ENCODE assay signal across 8 mouse cellular contexts in the genomic region with DNA sequence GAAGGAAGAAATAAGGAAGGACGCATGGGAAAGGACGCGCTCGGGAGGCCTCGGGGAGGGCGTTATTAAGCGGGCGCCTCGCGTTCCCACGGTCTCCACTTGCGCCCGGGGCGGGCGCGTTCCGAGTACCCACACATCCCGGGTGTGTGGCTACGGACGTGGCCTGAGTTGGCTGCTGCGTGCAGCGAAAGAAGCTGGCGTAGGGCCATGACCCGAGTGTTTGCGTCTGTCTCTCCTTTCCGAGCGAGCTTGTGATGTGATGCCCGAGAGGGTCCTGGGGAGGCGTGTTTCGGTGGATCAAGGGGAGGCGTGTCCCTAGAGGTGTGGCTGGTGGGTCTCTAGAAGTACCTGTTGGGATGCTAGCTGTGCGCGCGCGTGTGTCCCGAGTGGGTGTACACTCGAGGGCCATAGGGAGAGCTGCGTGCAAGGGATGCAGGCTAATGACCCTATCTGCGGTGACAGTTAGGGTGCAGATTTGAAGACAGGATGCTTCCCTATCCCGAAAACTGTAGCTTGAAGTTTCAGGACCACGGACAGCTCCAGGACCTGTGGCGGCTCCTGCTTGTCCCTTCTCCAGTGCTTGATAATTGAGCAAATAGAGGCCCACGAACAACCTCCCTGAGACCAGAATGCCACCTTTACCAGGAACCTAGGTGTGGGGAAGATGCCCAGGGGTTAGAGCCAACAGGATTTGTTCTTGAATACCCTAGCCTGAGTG. TPM values are rescaled to one million over a fixed set of nuclear protein-coding genes. Genes with fewer than 3 reads are reported as not detected.
A peak's percentile ranks its signal among the peaks of the same experiment; 100 is the strongest.
DNase-seq lines count a peak whose midpoint lies in the region; ATAC-seq and TF ChIP-seq lines count a peak whose summit lies in the region.

No protein-coding gene starts in this region.

- peaks cover 79% of the 10 kb centered on the region for H3K27me3 ChIP-seq in CH12.LX (replicated peaks)
- H3K27me3 ChIP-seq in embryonic facial prominence, embryonic 12.5 days = peaks cover 57% of the 10 kb centered on the region
- peaks cover 88% of the 10 kb centered on the region for H3K27me3 ChIP-seq in limb, embryonic 12.5 days
- H3K27me3 ChIP-seq in midbrain, embryonic 11.5 days (ENCODE audit: control insufficient read depth, insufficient read depth, low read length) = peaks cover 41% of the 10 kb centered on the region
- H3K27me3 ChIP-seq in stomach, postnatal 0 days (ENCODE audit: control insufficient read depth, insufficient read depth, low read length) = peaks cover 6% of the 10 kb centered on the region; the same call in 1 of the 2 replicates

- DNase-seq in CH12.LX (ENCODE audit: extremely low read depth) = peak; percentile 52
- DNase-seq in adrenal gland, adult 18-20 months (ENCODE audit: low spot score in 2 of 2) = peak; percentile 72 to 73
- DNase-seq in heart, postnatal 36 days = peak; percentile 76 to 79
- DNase-seq in midbrain, embryonic 11.5 days (ENCODE audit: low spot score, missing footprints) = peak; percentile 94
- peak; percentile 80 for DNase-seq in stomach, postnatal 0 days (ENCODE audit: low spot score)
- DNase-seq in layer of hippocampus, postnatal 36 days = no peak

- TF ChIP-seq RAD21 in CH12.LX (IDR thresholded peaks at IDR 0.05; ENCODE audit: low read depth, low read length) = no peak

- H3K9ac ChIP-seq in CH12.LX (ENCODE audit: insufficient read depth, low read depth) = no peak overlapping the region
- H3K9ac ChIP-seq in embryonic facial prominence, embryonic 12.5 days = no peak overlapping the region
- no peak overlapping the region for H3K9ac ChIP-seq in limb, embryonic 12.5 days (replicated peaks)
- H3K9ac ChIP-seq in midbrain, embryonic 11.5 days (ENCODE audit: low read length) = no peak overlapping the region
- no peak overlapping the region for H3K9ac ChIP-seq in stomach, postnatal 0 days (ENCODE audit: low read length)

- peaks cover 8 to 15% of the 10 kb centered on the region in 2 experiments for H3K4me1 ChIP-seq in CH12.LX (ENCODE audit: control insufficient read depth in 1 of 2, insufficient read depth in 2 of 2)
- H3K4me1 ChIP-seq in embryonic facial prominence, embryonic 12.5 days = peaks cover 14% of the 10 kb centered on the region
- H3K4me1 ChIP-seq in limb, embryonic 12.5 days (replicated peaks) = peaks cover 18% of the 10 kb centered on the region
- peaks cover 13% of the 10 kb centered on the region for H3K4me1 ChIP-seq in midbrain, embryonic 11.5 days (ENCODE audit: control insufficient read depth, insufficient read depth, low read length)
- H3K4me1 ChIP-seq in stomach, postnatal 0 days (replicated peaks; ENCODE audit: control insufficient read depth, insufficient read depth) = 0 out of 2 replicates have a peak, but pooled peaks cover 2% of the 10 kb centered on the region

- no peak overlapping the region for H3K27ac ChIP-seq in CH12.LX (ENCODE audit: insufficient read depth, low read depth)
- H3K27ac ChIP-seq in embryonic facial prominence, embryonic 12.5 days = no peak overlapping the region
- H3K27ac ChIP-seq in limb, embryonic 12.5 days = no peak overlapping the region
- no peak overlapping the region for H3K27ac ChIP-seq in midbrain, embryonic 11.5 days (ENCODE audit: low read depth, low read length)
- H3K27ac ChIP-seq in stomach, postnatal 0 days (replicated peaks) = no peak overlapping the region

- in situ Hi-C loops in CH12.LX (cut with MboI; ENCODE audit: low pct_ligation_motif_present, low pct_unique_long_range_greater_than_20kb, low sequenced_read_pairs) = no loop called here

- intact Hi-C loops in heart, postnatal 36 days (cut with DNase I) = no loop called here

- no peaks in the 10 kb centered on the region for H3K79me2 ChIP-seq in CH12.LX (replicated peaks; ENCODE audit: control insufficient read depth, extremely low read depth, insufficient read depth, poor library complexity, severe bottlenecking)

- TF ChIP-seq POLR2A in CH12.LX (IDR thresholded peaks at IDR 0.05; ENCODE audit: low read depth, low read length) = no peak

- 5% methylated on average over 43 of the region's 43 CpGs for WGBS in embryonic facial prominence, embryonic 12.5 days
- 4% methylated on average over 43 of the region's 43 CpGs for WGBS in limb, embryonic 12.5 days
- 5% methylated on average over 43 of the region's 43 CpGs for WGBS in midbrain, embryonic 11.5 days
- 5% methylated on average over 43 of the region's 43 CpGs for WGBS in stomach, postnatal 0 days

- H3K36me3 ChIP-seq in CH12.LX (replicated peaks in 1 of 2; ENCODE audit: control insufficient read depth in 1 of 2, insufficient read depth in 1 of 2, low read length in 1 of 2) = no peaks in the 10 kb centered on the region
- no peaks in the 10 kb centered on the region for H3K36me3 ChIP-seq in embryonic facial prominence, embryonic 12.5 days
- no peaks in the 10 kb centered on the region for H3K36me3 ChIP-seq in limb, embryonic 12.5 days
- H3K36me3 ChIP-seq in midbrain, embryonic 11.5 days (ENCODE audit: control insufficient read depth, insufficient read depth, low read length) = no peaks in the 10 kb centered on the region
- no peaks in the 10 kb centered on the region for H3K36me3 ChIP-seq in stomach, postnatal 0 days (ENCODE audit: control insufficient read depth, insufficient read depth, low read length)

- peaks cover 3% of the 10 kb centered on the region for H3K9me3 ChIP-seq in CH12.LX (replicated peaks; ENCODE audit: low read length)
- H3K9me3 ChIP-seq in embryonic facial prominence, embryonic 12.5 days = no peaks in the 10 kb centered on the region
- no peaks in the 10 kb centered on the region for H3K9me3 ChIP-seq in limb, embryonic 12.5 days
- no peaks in the 10 kb centered on the region for H3K9me3 ChIP-seq in midbrain, embryonic 11.5 days (ENCODE audit: control insufficient read depth, low read length)
- no peaks in the 10 kb centered on the region for H3K9me3 ChIP-seq in stomach, postnatal 0 days (ENCODE audit: control insufficient read depth, low read length)

- dilution Hi-C loops in CH12.LX (cut with MboI; ENCODE audit: extremely low pct_ligation_motif_present, extremely low pct_unique_long_range_greater_than_20kb, low sequenced_read_pairs) = no loop called here

- no peak for ATAC-seq in embryonic facial prominence, embryonic 12.5 days (ENCODE audit: insufficient number of reproducible peaks, insufficient read depth, low FRiP score, low TSS enrichment)
- no peak for ATAC-seq in limb, embryonic 12.5 days (ENCODE audit: insufficient number of reproducible peaks, insufficient read depth, low FRiP score, low TSS enrichment, low read depth)
- ATAC-seq in midbrain, embryonic 11.5 days (ENCODE audit: low FRiP score) = no peak
- ATAC-seq in stomach, postnatal 0 days (ENCODE audit: low FRiP score, low TSS enrichment) = peak; percentile 9; the same call in 1 of the 2 replicates

- TF ChIP-seq EP300 in CH12.LX (IDR thresholded peaks at IDR 0.05; ENCODE audit: low read length) = no peak
- TF ChIP-seq EP300 in stomach, postnatal 0 days (optimal IDR thresholded peaks at IDR 0.05) = no peak

- H3K4me2 ChIP-seq in CH12.LX (ENCODE audit: insufficient read depth, low read depth, poor library complexity, severe bottlenecking) = no peak overlapping the region
- H3K4me2 ChIP-seq in embryonic facial prominence, embryonic 12.5 days (replicated peaks) = peak overlapping the region; percentile 98
- H3K4me2 ChIP-seq in limb, embryonic 12.5 days = peak overlapping the region; percentile 96
- H3K4me2 ChIP-seq in midbrain, embryonic 11.5 days = peak overlapping the region; percentile 92
- peak overlapping the region; percentile 95 for H3K4me2 ChIP-seq in stomach, postnatal 0 days (replicated peaks; ENCODE audit: low read depth)

- no peak for TF ChIP-seq CTCF in CH12.LX (conservative IDR thresholded peaks at IDR 0.05 in 1 of 2, IDR thresholded peaks at IDR 0.05 in 1 of 2; ENCODE audit: low read depth in 2 of 2, low read length in 2 of 2)
- no peak for TF ChIP-seq CTCF in stomach, postnatal 0 days (IDR thresholded peaks at IDR 0.05; ENCODE audit: low read depth)

- H3K4me3 ChIP-seq in CH12.LX (replicated peaks in 1 of 3; ENCODE audit: low read depth in 2 of 3, low read length in 2 of 3, poor library complexity in 1 of 3) = no peak overlapping the region
- H3K4me3 ChIP-seq in embryonic facial prominence, embryonic 12.5 days = peak overlapping the region; percentile 56
- H3K4me3 ChIP-seq in limb, embryonic 12.5 days (replicated peaks) = peak overlapping the region; percentile 60
- H3K4me3 ChIP-seq in midbrain, embryonic 11.5 days (ENCODE audit: low read depth, low read length) = peak overlapping the region; percentile 60
- peak overlapping the region; percentile 56; the same call in 1 of the 2 replicates for H3K4me3 ChIP-seq in stomach, postnatal 0 days (ENCODE audit: low read depth, low read length)

RNA-seq across cellular contexts. Expression of a gene that starts 1.4 kb away (rescaled TPM):
- total RNA-seq in CH12.LX (2012; rRNA removed) (1.8 and 2.2 TPM in 2 replicates), CH12.LX (2014; rRNA removed) (0.21 and 0.23 TPM in 2 replicates)
- polyA plus RNA-seq in CH12.LX (2012; ENCODE audit: insufficient read length, low read depth) = 0.23 and 0.44 TPM in 2 replicates
- 1 to 10 TPM; 6.1 to 9.4 TPM for total RNA-seq in adrenal gland, adult 18-20 months (2021)
- polyA plus RNA-seq in embryonic facial prominence, embryonic 12.5 days (2016; fragmentation: Nextera tagmentation; extraction: Ambion mirVana) = 0.06 and 0.08 TPM in 2 replicates
- 10 to 100 TPM; 20.0 to 26.8 TPM for total RNA-seq in heart, postnatal 36 days (2021)
- polyA plus RNA-seq in limb, embryonic 12.5 days (2016; fragmentation: Nextera tagmentation; extraction: Ambion mirVana) = 0.15 TPM in 1 of 2 replicates, not detected in the other
- polyA plus RNA-seq in midbrain, embryonic 11.5 days (2014; fragmentation: Nextera tagmentation; extraction: Ambion mirVana) = 0.22 TPM in 2 replicates
- polyA plus RNA-seq in stomach, postnatal 0 days (2015; fragmentation: Nextera tagmentation; extraction: Ambion mirVana) = 0.28 and 0.38 TPM in 2 replicates
- 100 to 1,000 TPM; 106 to 118 TPM for total RNA-seq in layer of hippocampus, postnatal 36 days (2021)

RNA-seq across cellular contexts. Expression of a gene that starts 13.5 kb away (rescaled TPM):
- 312 and 421 TPM in 2 replicates for total RNA-seq in CH12.LX (2012; rRNA removed)
- total RNA-seq in CH12.LX (2014; rRNA removed) = 617 and 710 TPM in 2 replicates
- polyA plus RNA-seq in CH12.LX (2012; ENCODE audit: insufficient read length, low read depth) = 358 and 360 TPM in 2 replicates
- total RNA-seq in adrenal gland, adult 18-20 months (2021) = 100 to 1,000 TPM; 618 to 637 TPM
- polyA plus RNA-seq in embryonic facial prominence, embryonic 12.5 days (2016; fragmentation: Nextera tagmentation; extraction: Ambion mirVana) = 689 and 691 TPM in 2 replicates
- total RNA-seq in heart, postnatal 36 days (2021) = 1,000 to 10,000 TPM; 1,389 to 1,395 TPM
- polyA plus RNA-seq in limb, embryonic 12.5 days (2016; fragmentation: Nextera tagmentation; extraction: Ambion mirVana) = 676 and 680 TPM in 2 replicates
- 576 and 580 TPM in 2 replicates for polyA plus RNA-seq in midbrain, embryonic 11.5 days (2014; fragmentation: Nextera tagmentation; extraction: Ambion mirVana)
- 1,012 and 1,042 TPM in 2 replicates for polyA plus RNA-seq in stomach, postnatal 0 days (2015; fragmentation: Nextera tagmentation; extraction: Ambion mirVana)
- total RNA-seq in layer of hippocampus, postnatal 36 days (2021) = 100 to 1,000 TPM; 555 to 610 TPM

RNA-seq across cellular contexts. Expression of a gene that starts 28.6 kb away (rescaled TPM):
- total RNA-seq in CH12.LX (2012; rRNA removed) (50.1 and 50.5 TPM in 2 replicates), CH12.LX (2014; rRNA removed) (13.5 and 18.1 TPM in 2 replicates)
- polyA plus RNA-seq in CH12.LX (2012; ENCODE audit: insufficient read length, low read depth) = 40.2 and 49.0 TPM in 2 replicates
- 10 to 100 TPM; 53.0 to 59.0 TPM for total RNA-seq in adrenal gland, adult 18-20 months (2021)
- polyA plus RNA-seq in embryonic facial prominence, embryonic 12.5 days (2016; fragmentation: Nextera tagmentation; extraction: Ambion mirVana) = 49.6 and 54.0 TPM in 2 replicates
- 10 to 100 TPM; 42.3 to 48.0 TPM for total RNA-seq in heart, postnatal 36 days (2021)
- 54.0 and 54.1 TPM in 2 replicates for polyA plus RNA-seq in limb, embryonic 12.5 days (2016; fragmentation: Nextera tagmentation; extraction: Ambion mirVana)
- 28.5 and 31.2 TPM in 2 replicates for polyA plus RNA-seq in midbrain, embryonic 11.5 days (2014; fragmentation: Nextera tagmentation; extraction: Ambion mirVana)
- 16.5 and 20.6 TPM in 2 replicates for polyA plus RNA-seq in stomach, postnatal 0 days (2015; fragmentation: Nextera tagmentation; extraction: Ambion mirVana)
- total RNA-seq in layer of hippocampus, postnatal 36 days (2021) = 10 to 100 TPM; 50.1 to 52.6 TPM

RNA-seq across cellular contexts. Expression of a gene that starts 29.0 kb away (rescaled TPM):
- total RNA-seq in CH12.LX (2012; rRNA removed) = 0.17 and 0.67 TPM in 2 replicates
- 0.45 and 0.59 TPM in 2 replicates for total RNA-seq in CH12.LX (2014; rRNA removed)
- polyA plus RNA-seq in CH12.LX (2012; ENCODE audit: insufficient read length, low read depth) = 0.30 and 0.73 TPM in 2 replicates
- total RNA-seq in adrenal gland, adult 18-20 months (2021) = 1 to 10 TPM; 1.2 to 1.3 TPM
- polyA plus RNA-seq in embryonic facial prominence, embryonic 12.5 days (2016; fragmentation: Nextera tagmentation; extraction: Ambion mirVana) = 0.55 and 1.5 TPM in 2 replicates
- 1 to 10 TPM; 6.5 to 8.4 TPM for total RNA-seq in heart, postnatal 36 days (2021)
- 0.74 and 1.2 TPM in 2 replicates for polyA plus RNA-seq in limb, embryonic 12.5 days (2016; fragmentation: Nextera tagmentation; extraction: Ambion mirVana)
- 0.27 and 0.58 TPM in 2 replicates for polyA plus RNA-seq in midbrain, embryonic 11.5 days (2014; fragmentation: Nextera tagmentation; extraction: Ambion mirVana)
- 0.62 and 0.83 TPM in 2 replicates for polyA plus RNA-seq in stomach, postnatal 0 days (2015; fragmentation: Nextera tagmentation; extraction: Ambion mirVana)
- 1 to 10 TPM; 2.4 to 2.5 TPM for total RNA-seq in layer of hippocampus, postnatal 36 days (2021)

RNA-seq across cellular contexts. Expression of a gene that starts 35.8 kb away (rescaled TPM):
- total RNA-seq in CH12.LX (2012; rRNA removed) (335 and 348 TPM in 2 replicates), CH12.LX (2014; rRNA removed) (323 and 331 TPM in 2 replicates)
- polyA plus RNA-seq in CH12.LX (2012; ENCODE audit: insufficient read length, low read depth) = 314 and 354 TPM in 2 replicates
- total RNA-seq in adrenal gland, adult 18-20 months (2021) = 100 to 1,000 TPM in 1 of 2 experiments, 10 to 100 TPM in 1; 87.6 to 120 TPM
- polyA plus RNA-seq in embryonic facial prominence, embryonic 12.5 days (2016; fragmentation: Nextera tagmentation; extraction: Ambion mirVana) = 137 and 146 TPM in 2 replicates
- total RNA-seq in heart, postnatal 36 days (2021) = 100 to 1,000 TPM; 178 to 198 TPM
- polyA plus RNA-seq in limb, embryonic 12.5 days (2016; fragmentation: Nextera tagmentation; extraction: Ambion mirVana) = 139 and 149 TPM in 2 replicates
- polyA plus RNA-seq in midbrain, embryonic 11.5 days (2014; fragmentation: Nextera tagmentation; extraction: Ambion mirVana) = 149 and 178 TPM in 2 replicates
- 85.3 and 86.9 TPM in 2 replicates for polyA plus RNA-seq in stomach, postnatal 0 days (2015; fragmentation: Nextera tagmentation; extraction: Ambion mirVana)
- 10 to 100 TPM; 67.0 to 70.2 TPM for total RNA-seq in layer of hippocampus, postnatal 36 days (2021)

Comparison
In these comparisons a context has a peak if more than half of its experiments do, and no peak if none do; other contexts are left out.
1. DNase-seq: peak in CH12.LX (single experiment), adrenal gland, adult 18-20 months (2 of 2), heart, postnatal 36 days (2 of 2), midbrain, embryonic 11.5 days (single experiment) and stomach, postnatal 0 days (single experiment); none in layer of hippocampus, postnatal 36 days (0 of 2).
2. H3K4me3 ChIP-seq: peak in embryonic facial prominence, embryonic 12.5 days (single experiment), limb, embryonic 12.5 days (single experiment), midbrain, embryonic 11.5 days (single experiment) and stomach, postnatal 0 days (single experiment); none in CH12.LX (0 of 3).